Mouse (Mus musculus): ENCODE data around the gene Ubqln1. TPM values are rescaled to one million over a fixed set of nuclear protein-coding genes. Genes with fewer than 3 reads are reported as not detected.

Gene Ubqln1
- polyA plus RNA-seq, 1 experiment from 2014 or later = 95.5 TPM

GRCm38 (mm10) chr13:58128768-58129671 lies 86.4 kb downstream of the Ubqln1 start:
- Histone ChIP-seq H3K27ac (ENCODE audit: low read depth, low read length) (peak overlapping the region; percentile 97), H3K9ac (ENCODE audit: low read depth, low read length) (peak overlapping the region; percentile 100), H3K4me1 (replicated peaks; ENCODE audit: control insufficient read depth, insufficient read depth, low read length) (peaks cover 21% of the 10 kb centered on the region), H3K36me3 (ENCODE audit: control insufficient read depth, insufficient read depth, low read length) (peaks cover 3% of the 10 kb centered on the region; the same call in 1 of the 2 replicates), H3K4me2 (peak overlapping the region; percentile 72), H3K4me3 (ENCODE audit: low read depth, low read length) (peak overlapping the region; percentile 98), H3K27me3 (replicated peaks; ENCODE audit: control insufficient read depth, insufficient read depth, low read length) (no peaks in the 10 kb centered on the region), H3K9me3 (ENCODE audit: control insufficient read depth, low read length) (no peaks in the 10 kb centered on the region)
- under 1% methylated on average over 83 of the region's 83 CpGs for WGBS
- ATAC-seq (replicated peaks; ENCODE audit: low FRiP score) = peak; percentile 94
- peak; percentile 94 for DNase-seq (ENCODE audit: low spot score)

- ATAC-seq (replicated peaks; ENCODE audit: low FRiP score) (peak; percentile 90), DNase-seq (ENCODE audit: low spot score) (peak; percentile 92)
- 1% methylated on average over 47 of the region's 62 CpGs for WGBS
- peak within 1 kb of the TSS; percentile 83 for H3K4me2 ChIP-seq
- peaks cover 3% of the 10 kb centered on the region; the same call in 1 of the 2 replicates for H3K36me3 ChIP-seq (ENCODE audit: control insufficient read depth, insufficient read depth, low read length)
- H3K27me3 ChIP-seq (replicated peaks; ENCODE audit: control insufficient read depth, insufficient read depth, low read length) = no peaks in the 10 kb centered on the region
- peaks cover 22% of the 10 kb centered on the region for H3K4me1 ChIP-seq (replicated peaks; ENCODE audit: control insufficient read depth, insufficient read depth, low read length)
- peak within 1 kb of the TSS; percentile 98 for H3K4me3 ChIP-seq (ENCODE audit: low read depth, low read length)
- H3K9ac ChIP-seq (ENCODE audit: low read depth, low read length) = peak within 1 kb of the TSS; percentile 100
- peak within 1 kb of the TSS; percentile 97 for H3K27ac ChIP-seq (ENCODE audit: low read depth, low read length)
- H3K9me3 ChIP-seq (ENCODE audit: control insufficient read depth, low read length) = no peaks in the 10 kb centered on the region
Measured at GRCm38 (mm10) chr13:58128396-58128767, 87.1 kb downstream of the Ubqln1 start, which contains the start of gene Hnrnpa0. Hnrnpa0 (minus strand) TSS chr13:58128556.

GRCm38 (mm10) chr13:58127766-58128361 lies 87.6 kb downstream of the Ubqln1 start:
- Histone ChIP-seq H3K9ac (ENCODE audit: low read depth, low read length) (peak overlapping the region; percentile 100), H3K27me3 (replicated peaks; ENCODE audit: control insufficient read depth, insufficient read depth, low read length) (no peaks in the 10 kb centered on the region), H3K4me2 (peak overlapping the region; percentile 83), H3K27ac (ENCODE audit: low read depth, low read length) (peak overlapping the region; percentile 97), H3K4me1 (replicated peaks; ENCODE audit: control insufficient read depth, insufficient read depth, low read length) (peaks cover 22% of the 10 kb centered on the region), H3K9me3 (ENCODE audit: control insufficient read depth, low read length) (no peaks in the 10 kb centered on the region), H3K36me3 (ENCODE audit: control insufficient read depth, insufficient read depth, low read length) (peaks cover 3% of the 10 kb centered on the region; the same call in 1 of the 2 replicates), H3K4me3 (ENCODE audit: low read depth, low read length) (peak overlapping the region; percentile 98)
- ATAC-seq (replicated peaks; ENCODE audit: low FRiP score) (peak; percentile 13), DNase-seq (ENCODE audit: low spot score) (no peak)
- under 1% methylated on average over 81 of the region's 81 CpGs for WGBS

GRCm38 (mm10) chr13:58126862-58127765 lies 88.3 kb downstream of the Ubqln1 start:
- Histone ChIP-seq H3K4me1 (replicated peaks; ENCODE audit: control insufficient read depth, insufficient read depth, low read length) (peaks cover 22% of the 10 kb centered on the region), H3K27ac (ENCODE audit: low read depth, low read length) (peak overlapping the region; percentile 97), H3K36me3 (ENCODE audit: control insufficient read depth, insufficient read depth, low read length) (peaks cover 3% of the 10 kb centered on the region; the same call in 1 of the 2 replicates), H3K4me2 (peak overlapping the region; percentile 83), H3K9ac (ENCODE audit: low read depth, low read length) (peak overlapping the region; percentile 100), H3K27me3 (replicated peaks; ENCODE audit: control insufficient read depth, insufficient read depth, low read length) (no peaks in the 10 kb centered on the region), H3K4me3 (ENCODE audit: low read depth, low read length) (peak overlapping the region; percentile 98), H3K9me3 (ENCODE audit: control insufficient read depth, low read length) (no peaks in the 10 kb centered on the region)
- under 1% methylated on average over 72 of the region's 92 CpGs for WGBS
- no peak for ATAC-seq (replicated peaks; ENCODE audit: low FRiP score)
- DNase-seq (ENCODE audit: low spot score) = peak; percentile 61

Other genes with a start within 250 kb of the Ubqln1 start
- gene Klhl3, start 102.1 kb downstream of the Ubqln1 start, polyA plus RNA-seq (2014; fragmentation: Nextera tagmentation; extraction: Ambion mirVana) = 1.9 and 2.7 TPM in 2 replicates
- 18.7 and 22.8 TPM in 2 replicates for gene Hnrnpa0, start 87.1 kb downstream of the Ubqln1 start, polyA plus RNA-seq (2014; fragmentation: Nextera tagmentation; extraction: Ambion mirVana)
- 37.9 and 38.0 TPM in 2 replicates for gene Idnk, start 58.0 kb downstream of the Ubqln1 start, polyA plus RNA-seq (2014; fragmentation: Nextera tagmentation; extraction: Ambion mirVana)
- 12.8 and 14.3 TPM in 2 replicates for gene Gkap1, start 60.0 kb upstream of the Ubqln1 start, polyA plus RNA-seq (2014; fragmentation: Nextera tagmentation; extraction: Ambion mirVana)
- gene Kif27, start 143.5 kb upstream of the Ubqln1 start, polyA plus RNA-seq (2014; fragmentation: Nextera tagmentation; extraction: Ambion mirVana) = 0.11 and 0.40 TPM in 2 replicates
- 39.3 and 39.6 TPM in 2 replicates for gene 2210016F16Rik, start 169.6 kb upstream of the Ubqln1 start, polyA plus RNA-seq (2014; fragmentation: Nextera tagmentation; extraction: Ambion mirVana)
- 32.6 and 32.9 TPM in 2 replicates for gene Rmi1, start 186.6 kb upstream of the Ubqln1 start, polyA plus RNA-seq (2014; fragmentation: Nextera tagmentation; extraction: Ambion mirVana)
- gene Hnrnpk, start 187.7 kb upstream of the Ubqln1 start, polyA plus RNA-seq (2014; fragmentation: Nextera tagmentation; extraction: Ambion mirVana) = 1,515 and 1,628 TPM in 2 replicates